Mouse (Mus musculus): ENCODE results near the gene Atr. TPM values are rescaled to one million over a fixed set of nuclear protein-coding genes. Genes with fewer than 3 reads are reported as not detected.

Atr gene
- 4.4 and 5.6 TPM in 2 replicates for polyA plus RNA-seq (2015; fragmentation: Nextera tagmentation; extraction: Ambion mirVana)

GRCm38 (mm10) chr9:95857414-95858026 lies at the start of gene Atr:
Gene Atr, plus strand, starts transcription at chr9:95857597.

GRCm38 (mm10) chr9:95844825-95845460 lies 12.5 kb upstream of the Atr start, which contains the start of gene Pls1:
Gene Pls1, minus strand, starts transcription at chr9:95845311.

GRCm38 (mm10) chr9:95954585-95955461 lies 97.4 kb downstream of the Atr start, which contains the start of gene Xrn1:
Gene Xrn1, plus strand, starts transcription at chr9:95954760.

Other genes with a start within 250 kb of the Atr start
- 1.4 and 3.6 TPM in 2 replicates for gene Pcolce2, start 220.0 kb upstream of the Atr start, polyA plus RNA-seq (2015; fragmentation: Nextera tagmentation; extraction: Ambion mirVana)
- 0.67 and 0.85 TPM in 2 replicates for gene Trpc1, start 107.2 kb upstream of the Atr start, polyA plus RNA-seq (2015; fragmentation: Nextera tagmentation; extraction: Ambion mirVana)
- 0.30 and 0.33 TPM in 2 replicates for gene Pls1, start 12.3 kb upstream of the Atr start, polyA plus RNA-seq (2015; fragmentation: Nextera tagmentation; extraction: Ambion mirVana)
- gene Xrn1, start 97.2 kb downstream of the Atr start, polyA plus RNA-seq (2015; fragmentation: Nextera tagmentation; extraction: Ambion mirVana) = 8.4 and 11.2 TPM in 2 replicates